ENCODE assay signal across 50 mouse cellular contexts in genomic region chr11:115086213-115086612, GRCm38 (mm10). TPM values are rescaled to one million over a fixed set of nuclear protein-coding genes. Genes with fewer than 3 reads are reported as not detected.
"Had no signal": no experiment of that assay in that cellular context is flagged by ENCODE, and none has a peak within 500 bp of the region (broad histone marks: within the 10 kb centered on the region; RNA-seq: fewer than 3 reads in every experiment).

No protein-coding gene starts in this region.

- H3K27ac ChIP-seq: heart, embryonic 10.5 days; heart, embryonic 13.5 days; heart, embryonic 15.5 days; hindbrain, embryonic 10.5 days; hindbrain, embryonic 12.5 days; hindbrain, embryonic 13.5 days; hindbrain, embryonic 14.5 days; hindbrain, embryonic 15.5 days; hindbrain, postnatal 0 days; intestine, embryonic 15.5 days; kidney, embryonic 15.5 days; kidney, postnatal 0 days; layer of hippocampus, adult 2 months; left cerebral cortex, adult 2 months had no signal

- DNase-seq: heart, postnatal 10 days; heart, postnatal 14 days; heart, postnatal 36 days; heart, postnatal 4 days; kidney, adult 11 months; kidney, adult 18-20 months; kidney, adult 2 months; kidney, adult 8-10 months; kidney, adult 9 months; kidney, postnatal 10 days; kidney, postnatal 14 days; kidney, postnatal 25 days; kidney, postnatal 36 days; kidney, postnatal 4 days; layer of hippocampus, adult 9-11 months; layer of hippocampus, postnatal 36 days had no signal

- H3K4me2 ChIP-seq: heart, embryonic 11.5 days; heart, embryonic 12.5 days; heart, embryonic 13.5 days; heart, embryonic 15.5 days; hindbrain, embryonic 12.5 days; hindbrain, embryonic 13.5 days; hindbrain, embryonic 14.5 days; hindbrain, embryonic 15.5 days; intestine, embryonic 15.5 days; kidney, embryonic 15.5 days had no signal

- H3K36me3 ChIP-seq: heart, embryonic 10.5 days; heart, embryonic 12.5 days; heart, embryonic 13.5 days; heart, embryonic 15.5 days; hindbrain, embryonic 10.5 days; hindbrain, embryonic 12.5 days; hindbrain, embryonic 13.5 days; hindbrain, embryonic 15.5 days; intestine, embryonic 15.5 days; kidney, embryonic 15.5 days had no signal

- H3K4me3 ChIP-seq: heart, embryonic 10.5 days; heart, embryonic 12.5 days; heart, embryonic 13.5 days; heart, embryonic 15.5 days; hindbrain, embryonic 10.5 days; hindbrain, embryonic 12.5 days; hindbrain, embryonic 13.5 days; hindbrain, embryonic 15.5 days; intestine, embryonic 15.5 days; kidney, embryonic 15.5 days; layer of hippocampus, adult 2 months; left cerebral cortex, adult 2 months had no signal

- H3K9me3 ChIP-seq: heart, embryonic 10.5 days; heart, embryonic 15.5 days; hindbrain, embryonic 10.5 days; hindbrain, embryonic 13.5 days; hindbrain, embryonic 15.5 days; intestine, embryonic 15.5 days had no signal

- H3K4me1 ChIP-seq: heart, embryonic 12.5 days; heart, embryonic 13.5 days; heart, embryonic 15.5 days; intestine, embryonic 15.5 days had no signal

- H3K9ac ChIP-seq: heart, embryonic 12.5 days; heart, embryonic 13.5 days; heart, embryonic 15.5 days; hindbrain, embryonic 12.5 days; hindbrain, embryonic 13.5 days; hindbrain, embryonic 14.5 days; hindbrain, embryonic 15.5 days; intestine, embryonic 15.5 days; kidney, embryonic 15.5 days had no signal

RNA-seq across cellular contexts. Expression of gene Cd300e, which starts 24.2 kb away (rescaled TPM):
- total RNA-seq: hematopoietic stem cell, adult 5-6 weeks; hindbrain, postnatal 0 days; layer of hippocampus, adult 18-20 months; layer of hippocampus, postnatal 10 days; layer of hippocampus, postnatal 14 days; layer of hippocampus, postnatal 25 days; layer of hippocampus, postnatal 36 days; left cerebral cortex, adult 18-20 months had no signal
- polyA plus RNA-seq: heart, embryonic 11.5 days; heart, embryonic 12.5 days; heart, embryonic 13.5 days; heart, embryonic 14.5 days; heart, embryonic 15.5 days; heart, embryonic 16.5 days; hindbrain, embryonic 10.5 days; hindbrain, embryonic 11.5 days; hindbrain, embryonic 12.5 days; hindbrain, embryonic 13.5 days; hindbrain, embryonic 14.5 days; hindbrain, embryonic 15.5 days; kidney, embryonic 14.5 days; kidney, embryonic 15.5 days; kidney, embryonic 16.5 days; kidney, postnatal 0 days had no signal

RNA-seq across cellular contexts. Expression of gene Cd300ld3, which starts 38.0 kb away (rescaled TPM):
- total RNA-seq: hematopoietic stem cell, adult 5-6 weeks; hindbrain, postnatal 0 days; layer of hippocampus, postnatal 10 days; layer of hippocampus, postnatal 14 days; layer of hippocampus, postnatal 36 days had no signal
- polyA plus RNA-seq: heart, embryonic 10.5 days; heart, embryonic 11.5 days; heart, embryonic 12.5 days; heart, embryonic 13.5 days; heart, embryonic 14.5 days; heart, embryonic 15.5 days; heart, embryonic 16.5 days; heart, postnatal 0 days; hindbrain, embryonic 10.5 days; hindbrain, embryonic 11.5 days; hindbrain, embryonic 12.5 days; hindbrain, embryonic 13.5 days; hindbrain, embryonic 14.5 days; hindbrain, embryonic 15.5 days; hindbrain, embryonic 16.5 days; hindbrain, postnatal 0 days; inflammation-experienced regulatory T-cells, adult 6 months; intestine, embryonic 14.5 days; intestine, embryonic 15.5 days; intestine, embryonic 16.5 days; intestine, postnatal 0 days; kidney, embryonic 14.5 days; kidney, embryonic 15.5 days; kidney, embryonic 16.5 days; kidney, postnatal 0 days had no signal

RNA-seq across cellular contexts. Expression of gene Cd300lf, which starts 47.6 kb away (rescaled TPM):
- total RNA-seq: hindbrain, postnatal 0 days had no signal
- polyA plus RNA-seq: hindbrain, embryonic 10.5 days; hindbrain, embryonic 14.5 days had no signal

RNA-seq across cellular contexts. Expression of gene Cd300ld5, which starts 48.6 kb away (rescaled TPM):
- total RNA-seq: hematopoietic stem cell, adult 5-6 weeks; hindbrain, postnatal 0 days had no signal
- polyA plus RNA-seq: heart, embryonic 10.5 days; heart, embryonic 11.5 days; heart, embryonic 12.5 days; heart, embryonic 13.5 days; heart, embryonic 14.5 days; heart, embryonic 15.5 days; heart, embryonic 16.5 days; heart, postnatal 0 days; hindbrain, embryonic 10.5 days; hindbrain, embryonic 11.5 days; hindbrain, embryonic 12.5 days; hindbrain, embryonic 13.5 days; hindbrain, embryonic 14.5 days; hindbrain, embryonic 15.5 days; hindbrain, embryonic 16.5 days; hindbrain, postnatal 0 days; inflammation-experienced regulatory T-cells, adult 6 months; intestine, embryonic 14.5 days; intestine, embryonic 15.5 days; intestine, embryonic 16.5 days; intestine, postnatal 0 days; kidney, embryonic 14.5 days; kidney, embryonic 15.5 days; kidney, embryonic 16.5 days; kidney, postnatal 0 days; large intestine, adult 2 months had no signal
